Mouse (Mus musculus) thymus, postnatal 14 days (tissue): ENCODE data around the gene Agap1.

Experiments
- DNase-seq: peaks from one replicate; pipeline ENCODE4 v3.0.0; 2021

Agap1 gene

GRCm38 (mm10) chr1:89673686-89674085, 219.1 kb downstream of the Agap1 start:
- no peak for DNase-seq

DNA sequence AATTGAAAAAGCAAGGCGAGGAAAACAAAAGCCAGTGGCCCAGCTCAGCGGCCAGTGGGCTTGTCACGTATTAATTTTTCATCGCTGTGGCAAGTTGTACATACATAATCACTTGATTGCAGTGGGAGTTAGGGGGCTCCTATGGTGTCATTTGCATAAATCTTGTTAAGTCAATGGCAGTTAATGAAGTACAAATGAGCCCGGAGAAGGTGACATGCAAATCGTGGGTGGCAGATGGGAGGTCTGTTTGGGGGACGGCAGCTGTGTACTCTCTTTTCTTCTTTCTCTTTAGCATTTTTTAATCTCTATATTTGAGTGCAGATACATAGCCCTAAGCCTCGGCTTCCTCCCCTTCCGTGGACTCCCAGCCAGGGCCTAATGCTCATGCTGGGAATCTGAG, 220.1 kb downstream of the Agap1 start:
- DNase-seq = no peak

- no peak for DNase-seq
Observed at GRCm38 (mm10) chr1:89676411-89676810, 221.8 kb downstream of the Agap1 start.

GRCm38 (mm10) chr1:89680673-89681072, 226.1 kb downstream of the Agap1 start:
- DNase-seq = no peak

DNA sequence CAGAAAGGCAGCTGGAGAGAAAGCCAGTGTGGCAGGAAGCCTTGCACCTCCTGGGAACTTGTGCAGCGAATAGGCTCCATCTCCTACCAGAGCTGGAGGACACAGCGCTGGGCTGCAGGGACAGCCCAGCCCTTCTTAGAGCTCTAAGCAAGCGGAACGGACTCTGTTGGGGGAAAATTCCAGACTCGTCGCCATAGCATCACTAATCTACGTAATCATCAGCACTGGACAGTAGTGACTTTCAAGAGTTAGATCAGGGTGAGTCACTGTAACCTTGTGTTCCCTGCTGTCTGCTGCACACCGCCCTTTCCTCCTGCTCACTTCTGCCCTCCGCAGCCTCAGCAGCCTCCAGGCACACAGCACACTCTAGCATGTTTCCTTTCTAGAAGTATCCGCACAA, 234.3 kb downstream of the Agap1 start:
- DNase-seq = no peak

DNA sequence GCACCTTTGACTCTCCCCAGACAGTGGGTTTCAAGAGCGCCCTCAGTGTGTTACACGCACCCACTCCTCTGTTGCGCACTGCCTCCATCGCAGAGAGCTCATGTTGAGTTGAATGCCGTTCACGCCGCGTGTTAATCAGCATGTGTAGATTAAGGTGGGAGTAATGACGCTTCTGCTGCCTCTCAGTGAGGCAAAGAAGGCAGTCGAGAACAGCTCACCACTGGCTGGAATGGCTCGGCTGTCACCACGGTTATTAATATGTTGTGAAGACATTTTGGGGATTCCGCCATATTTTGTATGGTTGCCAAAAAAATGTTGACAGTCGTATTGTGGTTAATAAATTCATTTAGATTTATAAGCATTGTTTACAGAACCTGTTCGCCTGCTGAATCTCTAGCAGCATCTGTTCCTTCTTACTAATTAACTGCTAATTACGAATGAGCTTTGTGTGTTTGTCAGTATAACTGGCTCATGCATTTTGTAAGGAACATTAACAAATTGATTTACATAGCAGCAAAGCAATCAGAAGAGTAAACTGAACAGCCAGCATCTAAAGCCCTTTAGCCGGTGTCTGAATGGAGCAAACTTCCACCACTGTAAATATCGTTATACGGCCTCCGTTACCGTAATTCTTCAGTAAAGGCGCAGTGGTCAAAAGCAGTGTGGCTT, 235.1 kb downstream of the Agap1 start:
- DNase-seq = no peak

DNA sequence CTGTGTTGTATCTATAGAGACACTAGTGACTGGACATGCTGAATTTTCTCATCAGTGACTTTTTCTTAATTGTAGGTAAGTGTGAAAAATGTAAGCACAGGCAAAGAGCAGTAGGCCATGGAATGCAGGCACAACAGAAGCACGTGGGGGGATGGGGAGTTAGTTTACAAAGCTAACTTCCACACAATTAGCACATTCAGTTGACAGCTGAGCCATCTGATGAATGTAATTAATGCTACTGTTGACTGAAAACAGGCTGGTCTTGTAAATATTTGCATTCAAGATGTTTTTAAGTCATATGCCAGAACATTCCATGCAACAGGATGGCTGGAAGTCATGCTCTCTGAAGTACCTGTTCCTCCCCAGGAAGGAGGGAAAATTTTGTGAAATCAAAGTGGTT, 236.5 kb downstream of the Agap1 start:
- no peak for DNase-seq

DNA sequence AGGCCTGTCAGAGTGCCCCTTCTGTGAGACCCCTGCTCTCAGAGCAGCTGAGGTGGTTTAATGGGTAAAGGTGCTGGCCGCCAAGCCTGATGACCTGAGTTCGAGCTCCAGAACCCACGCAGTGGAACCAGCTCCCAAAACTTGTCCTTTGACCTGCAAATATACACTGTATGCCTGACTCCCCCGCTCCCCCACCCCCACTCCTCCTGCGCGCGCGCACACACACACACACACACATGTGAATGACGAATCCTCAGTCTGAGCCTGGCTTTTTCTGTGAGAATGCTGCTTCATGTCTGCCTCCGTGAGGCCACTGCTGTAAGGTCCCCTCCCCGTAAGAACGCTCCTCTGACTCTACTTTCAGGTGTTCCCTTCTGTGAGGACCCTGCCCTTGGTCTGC, 237.8 kb downstream of the Agap1 start:
- DNase-seq = no peak

DNA sequence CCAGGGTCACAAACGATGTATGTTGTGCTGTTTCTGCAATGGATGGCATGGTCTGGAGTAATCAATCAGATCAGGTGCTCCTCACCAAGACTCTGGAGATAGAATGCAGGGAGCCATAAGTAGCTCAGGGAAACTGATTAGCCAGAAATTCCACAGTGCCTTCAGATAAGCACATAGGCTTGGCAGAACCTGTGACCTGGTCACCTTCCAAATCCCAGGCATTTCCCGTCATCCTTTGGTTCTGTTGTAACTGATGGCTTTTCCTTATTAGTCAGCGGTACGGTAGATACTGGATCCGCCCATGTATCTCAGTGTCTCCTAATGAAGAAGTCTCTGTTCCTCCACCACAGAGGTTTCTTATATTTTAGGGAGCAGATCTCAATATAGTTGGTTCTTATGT, 240.3 kb downstream of the Agap1 start:
- DNase-seq = no peak

DNA sequence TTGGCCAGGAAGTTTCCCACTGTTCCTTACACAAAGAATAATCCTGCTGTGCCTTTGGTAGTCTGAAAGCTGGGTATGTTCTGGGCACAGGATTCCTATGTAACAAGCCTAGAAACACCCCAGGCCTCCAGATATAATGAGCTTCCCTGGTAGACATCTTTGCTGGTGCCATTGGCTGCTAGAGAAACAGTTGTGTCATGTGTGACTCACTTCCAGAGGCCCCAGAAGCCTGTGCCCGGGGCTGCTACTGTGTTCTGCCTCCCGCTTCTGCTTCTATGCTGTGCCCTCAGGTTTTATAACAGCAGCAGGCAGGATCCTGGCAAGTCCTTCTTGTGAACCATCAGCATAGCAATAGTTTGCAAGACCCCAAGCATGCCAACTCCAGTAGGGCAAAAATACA, 242.6 kb downstream of the Agap1 start:
- DNase-seq = no peak

- DNase-seq = no peak
Observed at GRCm38 (mm10) chr1:89700166-89700565, 245.6 kb downstream of the Agap1 start.

GRCm38 (mm10) chr1:89701162-89701730, 246.6 kb downstream of the Agap1 start:
- no peak for DNase-seq

- no peak for DNase-seq
Observed at GRCm38 (mm10) chr1:89703294-89703693, 248.7 kb downstream of the Agap1 start.

- no peak for DNase-seq
Observed at GRCm38 (mm10) chr1:89705670-89706069, 251.1 kb downstream of the Agap1 start.

DNA sequence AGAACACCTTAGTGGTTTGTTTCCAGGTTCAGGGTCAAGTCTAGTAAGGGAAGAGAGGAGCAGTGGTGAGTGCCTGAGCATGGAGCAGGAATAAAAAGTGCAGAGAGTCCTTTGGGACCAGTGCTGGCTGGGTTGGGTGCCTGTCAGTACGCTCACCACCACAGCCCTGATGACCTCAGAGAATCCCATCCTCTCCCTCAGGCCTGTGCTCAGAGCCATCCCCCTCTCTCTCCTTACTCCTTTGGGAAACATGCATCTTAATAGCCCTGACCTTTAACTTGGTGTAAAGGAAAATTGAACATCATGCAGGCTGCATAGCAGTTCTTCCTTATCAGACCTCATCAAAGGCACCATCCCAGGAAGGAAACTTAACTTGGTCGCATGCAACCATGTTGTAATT, 252.3 kb downstream of the Agap1 start:
- DNase-seq = no peak

GRCm38 (mm10) chr1:89707756-89708480, 253.3 kb downstream of the Agap1 start:
- no peak for DNase-seq

DNA sequence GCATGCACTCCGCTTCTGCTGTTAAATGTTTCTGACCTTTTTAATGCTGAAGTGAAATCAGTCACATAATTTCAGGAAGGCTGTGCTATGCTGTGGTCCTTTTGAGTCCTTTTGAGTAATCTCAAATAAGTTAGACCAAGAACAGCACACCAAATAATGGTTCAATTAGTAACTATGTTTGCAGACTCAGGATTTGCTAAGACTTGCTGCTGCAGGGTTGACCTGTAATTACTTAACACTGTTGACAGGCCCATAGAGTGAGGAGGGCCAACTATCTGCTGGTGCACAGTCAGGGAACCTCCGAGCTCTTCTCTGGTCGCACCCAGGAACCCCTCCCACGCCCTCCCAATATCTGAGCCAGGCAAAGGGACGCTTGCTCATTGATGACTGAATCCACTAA, 255.2 kb downstream of the Agap1 start:
- DNase-seq = no peak

- DNase-seq = no peak
Observed at GRCm38 (mm10) chr1:89713681-89714080, 259.1 kb downstream of the Agap1 start.

- no peak for DNase-seq
Observed at GRCm38 (mm10) chr1:89714165-89714980, 259.8 kb downstream of the Agap1 start.

- no peak for DNase-seq
Observed at GRCm38 (mm10) chr1:89716234-89716633, 261.6 kb downstream of the Agap1 start.

- no peak for DNase-seq
Observed at GRCm38 (mm10) chr1:89717100-89717499, 262.5 kb downstream of the Agap1 start.

DNA sequence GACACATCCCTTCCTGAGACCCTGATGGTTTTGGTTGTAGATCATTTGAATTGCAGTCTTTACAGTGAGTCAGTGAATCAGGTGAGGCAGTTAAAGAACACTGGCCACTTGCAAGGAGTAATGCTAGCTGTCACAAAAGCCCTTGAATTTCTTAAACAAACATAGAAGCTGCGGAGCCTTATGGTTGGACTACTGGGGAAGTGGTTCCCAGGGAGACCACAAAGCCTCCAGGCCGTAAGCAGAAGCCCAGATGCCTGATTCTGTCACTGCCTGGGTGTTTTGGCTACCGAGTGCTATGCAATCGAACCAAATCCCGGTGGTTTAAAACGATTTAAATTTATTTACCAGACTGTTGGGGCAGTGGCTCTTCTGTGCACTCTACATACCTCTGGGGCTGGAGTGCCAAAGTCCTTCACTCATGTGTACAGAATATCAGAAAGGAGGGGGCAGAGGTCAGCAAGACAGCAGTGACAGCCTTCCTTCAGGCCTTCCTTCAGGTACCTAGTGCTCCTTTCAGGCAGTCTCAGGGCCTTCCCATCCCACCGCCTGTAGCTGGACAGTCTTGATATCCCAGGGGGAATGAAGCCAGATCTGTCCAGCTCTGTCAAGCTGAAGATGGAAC, 264.3 kb downstream of the Agap1 start:
- DNase-seq = no peak

DNA sequence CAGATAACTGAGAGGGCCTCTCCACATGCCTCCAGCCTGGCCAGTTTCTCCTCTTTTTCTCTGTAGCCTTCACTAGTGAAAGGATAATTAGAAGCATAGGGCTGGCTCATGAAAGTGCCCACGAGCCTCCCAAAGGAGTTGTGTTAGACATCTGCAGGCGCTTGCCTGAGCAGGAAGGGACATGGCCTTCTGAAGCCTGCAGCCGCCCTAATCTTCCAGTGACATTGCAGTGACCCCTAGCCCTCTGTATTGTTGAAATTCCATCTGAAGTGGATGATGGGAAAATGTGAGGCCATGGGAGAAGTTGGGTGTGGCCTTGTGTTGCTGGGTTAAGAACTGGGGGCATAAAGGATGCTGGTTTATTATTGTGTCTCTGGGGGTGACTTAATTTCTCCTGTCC, 269.5 kb downstream of the Agap1 start:
- no peak for DNase-seq
